Mouse (Mus musculus) myocyte (in vitro differentiated cells): ENCODE results near the gene Pdzd2. TPM values are rescaled to one million over a fixed set of nuclear protein-coding genes. Genes with fewer than 3 reads are reported as not detected.

Experiments
- H3K27me3 ChIP-seq: one replicate; pipeline ENCODE4 v1.6.1; 2011; ENCODE audit not compliant: control insufficient read depth, insufficient read depth, insufficient read length
- H3K36me3 ChIP-seq: one replicate; pipeline ENCODE4 v1.6.1; 2011; ENCODE audit not compliant: control insufficient read depth, insufficient read depth
- H3K4me2 ChIP-seq: one replicate; pipeline ENCODE4 v1.6.1; 2011; ENCODE audit warnings: low read depth, control low read depth
- H3K4me3 ChIP-seq: one replicate; pipeline ENCODE4 v1.5.1; 2011; ENCODE audit warnings: mild to moderate bottlenecking, control low read depth, moderate library complexity
- H3K79me2 ChIP-seq: one replicate; pipeline ENCODE4 v1.6.1; 2011; ENCODE audit not compliant: control insufficient read depth, insufficient read depth
- H3ac ChIP-seq: one replicate; pipeline ENCODE4 v1.6.1; 2011; ENCODE audit not compliant: control insufficient read depth, insufficient read length
- CEBPB ChIP-seq: IDR thresholded peaks from 2 replicates; pipeline ENCODE4 v1.6.1; 2011; ENCODE audit warnings: mild to moderate bottlenecking, moderate library complexity; ENCODE audit not compliant: poor library complexity, insufficient read depth, severe bottlenecking
- E2F4 ChIP-seq: IDR thresholded peaks from one replicate; pipeline ENCODE4 v1.6.1; 2011; ENCODE audit warnings: mild to moderate bottlenecking, control low read depth, moderate library complexity; ENCODE audit not compliant: insufficient read depth
- MAX ChIP-seq: IDR thresholded peaks from one replicate; pipeline ENCODE4 v1.6.1; 2011; ENCODE audit warnings: low read depth, mild to moderate bottlenecking, control low read depth
- MYOD1 ChIP-seq, 3 experiments: IDR thresholded peaks; one replicate each; pipeline ENCODE4 v1.6.1; 2011; ENCODE audit warnings: control low read depth in 2 of 3, low read depth in 2 of 3, mild to moderate bottlenecking in 2 of 3, moderate library complexity in 1 of 3; ENCODE audit not compliant: insufficient read length in 2 of 3, control insufficient read depth in 1 of 3
- MYOG ChIP-seq, 3 experiments: IDR thresholded peaks; one replicate each; pipeline ENCODE4 v1.6.1; 2011; ENCODE audit warnings: control low read depth in 2 of 3, low read depth in 2 of 3, mild to moderate bottlenecking in 2 of 3; ENCODE audit not compliant: insufficient read length in 2 of 3, control insufficient read depth in 1 of 3, insufficient read depth in 1 of 3
- POLR2A ChIP-seq: IDR thresholded peaks from one replicate; pipeline ENCODE4 v1.6.1; 2011; ENCODE audit warnings: low read depth, mild to moderate bottlenecking, control low read depth, moderate library complexity; ENCODE audit not compliant: insufficient read length
- POLR2AphosphoS2 ChIP-seq: IDR thresholded peaks from one replicate; pipeline ENCODE4 v1.6.1; 2011; ENCODE audit warnings: low read depth, control low read depth; ENCODE audit not compliant: insufficient read length
- REST ChIP-seq: IDR thresholded peaks from one replicate; pipeline ENCODE4 v1.6.1; 2011; ENCODE audit warnings: mild to moderate bottlenecking, control low read depth, moderate library complexity; ENCODE audit not compliant: insufficient read depth, insufficient read length
- SRF ChIP-seq: IDR thresholded peaks from one replicate; pipeline ENCODE4 v1.6.1; 2011; ENCODE audit warnings: low read depth; ENCODE audit not compliant: control insufficient read depth, insufficient read length
- TCF12 ChIP-seq: IDR thresholded peaks from one replicate; pipeline ENCODE4 v1.6.1; 2011; ENCODE audit warnings: mild to moderate bottlenecking, control low read depth; ENCODE audit not compliant: poor library complexity, insufficient read depth, severe bottlenecking
- TCF3 ChIP-seq: IDR thresholded peaks from one replicate; pipeline ENCODE4 v1.6.1; 2011; ENCODE audit warnings: low read depth, control low read depth; ENCODE audit not compliant: insufficient read length
- USF1 ChIP-seq: IDR thresholded peaks from one replicate; pipeline ENCODE4 v1.6.1; 2011; ENCODE audit warnings: low read depth, mild to moderate bottlenecking, control low read depth, moderate library complexity
- polyA plus RNA-seq: library from polyadenylated mRNA; unstranded; fragments of >200 nt; fragmentation: generic; extraction: Trizol; gene quantifications from one replicate; pipeline ENCODE4 v1.2.1, GENCODE M21; 2012; ENCODE audit warnings: missing spikeins

The Pdzd2 gene
- polyA plus RNA-seq, 1 experiment, result 0.01 TPM

DNA sequence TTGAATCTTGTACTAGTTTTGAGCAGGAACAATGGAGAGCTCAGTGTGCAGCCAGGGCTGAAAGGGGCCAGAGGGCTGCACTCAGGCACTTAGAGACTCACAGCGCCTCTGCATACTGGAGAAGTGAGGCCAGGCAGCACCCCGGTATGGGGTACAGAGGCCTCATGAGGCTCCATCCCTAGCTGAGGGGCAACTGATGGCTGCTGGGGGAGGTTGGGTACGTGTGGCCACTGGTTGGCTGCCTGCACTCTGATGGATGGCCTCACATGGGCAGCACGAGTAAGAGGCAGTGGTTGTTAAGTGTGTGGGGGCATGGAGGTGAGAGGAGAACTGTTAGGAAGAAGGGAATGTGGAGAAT lies 398.3 kb downstream of the Pdzd2 start:
- H3ac ChIP-seq, result no peak overlapping the region
- no peak for TF ChIP-seq POLR2AphosphoS2
- TF ChIP-seq REST, result no peak
- no peak for TF ChIP-seq USF1
- no peak for TF ChIP-seq TCF12
- TF ChIP-seq CEBPB, result no peak
- no peak for TF ChIP-seq TCF3
- no peak for TF ChIP-seq MAX
- no peak for TF ChIP-seq POLR2A
- no peak for TF ChIP-seq E2F4
- TF ChIP-seq MYOG (IDR thresholded peaks at IDR 0.05; ENCODE audit: control insufficient read depth in 1 of 3, insufficient read depth in 1 of 3, insufficient read length in 2 of 3, low read depth in 2 of 3), result no peak
- TF ChIP-seq MYOD1 (IDR thresholded peaks at IDR 0.05; ENCODE audit: control insufficient read depth in 1 of 3, insufficient read length in 2 of 3, low read depth in 2 of 3), result no peak
- no peak for TF ChIP-seq SRF
- peaks cover 19% of the 10 kb centered on the region for H3K36me3 ChIP-seq
- no peaks in the 10 kb centered on the region for H3K27me3 ChIP-seq
- no peak overlapping the region for H3K4me3 ChIP-seq
- no peak overlapping the region for H3K4me2 ChIP-seq
- H3K79me2 ChIP-seq, result peaks cover 76% of the 10 kb centered on the region

- TF ChIP-seq CEBPB, result no peak
- no peak for TF ChIP-seq MYOD1 (IDR thresholded peaks at IDR 0.05; ENCODE audit: control insufficient read depth in 1 of 3, insufficient read length in 2 of 3, low read depth in 2 of 3)
- TF ChIP-seq POLR2AphosphoS2, result no peak
- TF ChIP-seq TCF12, result no peak
- H3K4me2 ChIP-seq, result no peak overlapping the region
- H3ac ChIP-seq, result no peak overlapping the region
- H3K27me3 ChIP-seq, result no peaks in the 10 kb centered on the region
- peaks cover 19% of the 10 kb centered on the region for H3K36me3 ChIP-seq
- H3K79me2 ChIP-seq, result peaks cover 83% of the 10 kb centered on the region
- H3K4me3 ChIP-seq, result no peak overlapping the region
These were observed 399.0 kb downstream of the Pdzd2 start for GRCm38 (mm10) chr15:12340536-12341400.

- no peak for TF ChIP-seq USF1
- no peak for TF ChIP-seq E2F4
- no peak for TF ChIP-seq SRF
- no peak for TF ChIP-seq MAX
- no peak for TF ChIP-seq REST
- no peak for TF ChIP-seq MYOG (IDR thresholded peaks at IDR 0.05; ENCODE audit: control insufficient read depth in 1 of 3, insufficient read depth in 1 of 3, insufficient read length in 2 of 3, low read depth in 2 of 3)
- TF ChIP-seq MYOD1 (IDR thresholded peaks at IDR 0.05; ENCODE audit: control insufficient read depth in 1 of 3, insufficient read length in 2 of 3, low read depth in 2 of 3), result no peak
- no peak for TF ChIP-seq TCF3
- no peak for TF ChIP-seq TCF12
- TF ChIP-seq POLR2AphosphoS2, result no peak
- TF ChIP-seq CEBPB, result no peak
- peaks cover 100% of the 10 kb centered on the region for H3K79me2 ChIP-seq
- H3K4me3 ChIP-seq, result no peak overlapping the region
- no peaks in the 10 kb centered on the region for H3K27me3 ChIP-seq
- no peak overlapping the region for H3K4me2 ChIP-seq
- H3ac ChIP-seq, result no peak overlapping the region
- peaks cover 1% of the 10 kb centered on the region for H3K36me3 ChIP-seq
These were observed 402.0 kb downstream of the Pdzd2 start for GRCm38 (mm10) chr15:12337779-12338137.

DNA sequence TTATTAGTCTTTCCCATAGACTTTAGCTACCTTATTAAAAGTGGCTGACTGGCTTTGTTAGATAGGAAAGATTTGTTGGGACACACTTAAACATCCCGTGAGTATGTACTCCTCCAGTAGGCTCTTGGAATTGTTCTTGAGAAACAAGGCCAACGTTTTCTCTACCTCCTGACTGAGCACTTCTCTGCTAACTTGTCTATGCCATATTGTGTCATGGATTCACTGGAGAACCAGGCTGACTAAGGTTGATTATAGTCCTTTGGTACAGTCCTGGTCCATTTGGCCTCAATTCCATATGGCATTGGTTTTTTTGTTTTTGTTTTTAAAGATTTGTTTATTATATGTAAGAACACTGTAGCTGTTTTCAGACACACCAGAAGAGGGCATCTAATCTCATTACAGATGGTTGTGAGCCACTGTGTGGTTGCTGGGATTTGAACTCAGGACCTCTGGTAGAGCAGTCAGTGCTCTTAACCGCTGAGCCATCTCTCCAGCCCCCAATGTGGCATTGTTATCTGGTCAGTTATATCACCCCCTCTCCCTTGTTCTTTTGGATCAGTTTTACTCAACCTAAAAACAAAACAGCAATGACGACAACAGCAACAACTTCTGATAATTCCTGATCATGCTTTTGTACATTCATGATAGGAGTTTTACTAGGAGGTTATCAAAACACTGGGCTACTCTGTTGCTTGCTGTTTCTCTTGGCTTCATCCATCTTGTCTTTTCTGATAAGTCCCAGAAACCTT lies 402.5 kb downstream of the Pdzd2 start:
- TF ChIP-seq POLR2AphosphoS2, result no peak
- no peak for TF ChIP-seq REST
- no peak for TF ChIP-seq TCF3
- no peaks in the 10 kb centered on the region for H3K27me3 ChIP-seq
- H3K4me2 ChIP-seq, result no peak overlapping the region
- peaks cover 100% of the 10 kb centered on the region for H3K79me2 ChIP-seq
- no peaks in the 10 kb centered on the region for H3K36me3 ChIP-seq
- no peak overlapping the region for H3ac ChIP-seq
- H3K4me3 ChIP-seq, result no peak overlapping the region

DNA sequence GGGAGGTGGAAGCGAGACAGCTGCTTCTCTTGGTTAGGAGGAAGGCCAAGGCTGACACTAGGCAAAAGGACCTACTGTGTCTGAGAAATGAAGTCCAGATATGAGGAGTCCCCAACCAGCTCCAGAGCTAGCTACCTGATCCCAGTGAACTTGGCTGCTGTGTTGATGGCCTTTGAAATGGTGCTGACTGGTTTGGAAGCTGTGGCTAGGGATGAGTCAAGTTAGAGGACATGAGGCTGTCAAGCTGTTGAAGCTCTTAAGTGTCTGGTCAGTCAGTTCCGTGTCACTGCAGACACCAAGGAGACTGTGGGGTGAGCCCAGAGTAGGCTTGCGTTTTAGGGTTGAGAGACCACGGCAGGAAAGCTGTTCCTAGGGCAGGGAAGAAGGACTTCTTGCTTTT lies 405.3 kb downstream of the Pdzd2 start:
- H3ac ChIP-seq, result no peak overlapping the region
- H3K27me3 ChIP-seq, result no peaks in the 10 kb centered on the region
- TF ChIP-seq MAX (no peak), USF1 (no peak), TCF3 (no peak), E2F4 (no peak), POLR2AphosphoS2 (no peak), SRF (no peak)
- no peak overlapping the region for H3K4me2 ChIP-seq
- H3K79me2 ChIP-seq, result peaks cover 100% of the 10 kb centered on the region
- H3K4me3 ChIP-seq, result no peak overlapping the region
- no peaks in the 10 kb centered on the region for H3K36me3 ChIP-seq
